Mouse (Mus musculus) yolk sac, embryonic 10.5 days (tissue): ENCODE results near the gene Kcnd3.

Experiments
- DNase-seq: peaks from one replicate; pipeline ENCODE4 v3.0.0-alpha.2; 2017; ENCODE audit warnings: low spot score

The Kcnd3 gene

GRCm38 (mm10) chr3:105590056-105590672, 138.0 kb downstream of the Kcnd3 start:
- DNase-seq, result no peak

- DNase-seq, result no peak
Observed at GRCm38 (mm10) chr3:105591766-105592165, 139.6 kb downstream of the Kcnd3 start.

- DNase-seq, result no peak
Observed at GRCm38 (mm10) chr3:105592246-105592645, 140.1 kb downstream of the Kcnd3 start.

- no peak for DNase-seq
Observed at GRCm38 (mm10) chr3:105600483-105600882, 148.4 kb downstream of the Kcnd3 start.

GRCm38 (mm10) chr3:105602966-105603365, 150.8 kb downstream of the Kcnd3 start:
- DNase-seq, result no peak

- DNase-seq, result no peak
Observed at GRCm38 (mm10) chr3:105605726-105606125, 153.6 kb downstream of the Kcnd3 start.

- no peak for DNase-seq
Observed at GRCm38 (mm10) chr3:105608857-105609256, 156.7 kb downstream of the Kcnd3 start.

- no peak for DNase-seq
Observed at GRCm38 (mm10) chr3:105611531-105612422, 159.6 kb downstream of the Kcnd3 start.

- no peak for DNase-seq
Observed at GRCm38 (mm10) chr3:105612423-105612814, 160.3 kb downstream of the Kcnd3 start.

GRCm38 (mm10) chr3:105616861-105617743, 165.0 kb downstream of the Kcnd3 start:
- DNase-seq, result no peak

- DNase-seq, result no peak
Observed at GRCm38 (mm10) chr3:105621154-105621553, 169.0 kb downstream of the Kcnd3 start.

- no peak for DNase-seq
Observed at GRCm38 (mm10) chr3:105623137-105623536, 171.0 kb downstream of the Kcnd3 start.

GRCm38 (mm10) chr3:105625961-105626360, 173.8 kb downstream of the Kcnd3 start:
- DNase-seq, result no peak

- DNase-seq, result no peak
Observed at GRCm38 (mm10) chr3:105627258-105627657, 175.1 kb downstream of the Kcnd3 start.

- DNase-seq, result no peak
Observed at GRCm38 (mm10) chr3:105632296-105632695, 180.2 kb downstream of the Kcnd3 start.

GRCm38 (mm10) chr3:105633021-105633420, 180.9 kb downstream of the Kcnd3 start:
- no peak for DNase-seq

- DNase-seq, result no peak
Observed at GRCm38 (mm10) chr3:105642186-105642585, 190.1 kb downstream of the Kcnd3 start.

- no peak for DNase-seq
Observed at GRCm38 (mm10) chr3:105643566-105643965, 191.4 kb downstream of the Kcnd3 start.

- DNase-seq, result no peak
Observed at GRCm38 (mm10) chr3:105648889-105649567, 196.9 kb downstream of the Kcnd3 start.

- DNase-seq, result no peak
Observed at GRCm38 (mm10) chr3:105653544-105654380, 201.6 kb downstream of the Kcnd3 start.
